Mouse (Mus musculus): ENCODE data around the gene Cmtm7. TPM values are rescaled to one million over a fixed set of nuclear protein-coding genes. Genes with fewer than 3 reads are reported as not detected.
"Not testable (repeated sequence)": the region's sequence is repeated elsewhere in the genome, so short reads cannot be mapped to it uniquely, and the experiment has no call there.

Cmtm7 gene
- total RNA-seq, 2 experiments from 2014 or later, result 3.9 to 5.5 TPM

- H3K27ac ChIP-seq, result no peak overlapping the region
- no peak for DNase-seq
- no peak overlapping the region for H3K4me3 ChIP-seq
- intact Hi-C loops (cut with DNase I), result loop anchor here (5.0 kb wide), 2 partner anchors 46 to 66 kb away; no protein-coding TSS in a partner anchor
- TF ChIP-seq CTCF (IDR thresholded peaks at IDR 0.05), result peak; percentile 36
These were observed 30.1 kb downstream of the Cmtm7 start for GRCm38 (mm10) chr9:114751582-114751981.

- Histone ChIP-seq H3K27ac (no peak overlapping the region), H3K4me3 (no peak overlapping the region)
- no peak for DNase-seq
- intact Hi-C loops (cut with DNase I), result no loop called here
- TF ChIP-seq CTCF (IDR thresholded peaks at IDR 0.05), result no peak
These were observed 34.2 kb downstream of the Cmtm7 start for GRCm38 (mm10) chr9:114747466-114747865.

- intact Hi-C loops (cut with DNase I), result no loop called here
- TF ChIP-seq CTCF (IDR thresholded peaks at IDR 0.05), result no peak
- Histone ChIP-seq H3K27ac (no peak overlapping the region), H3K4me3 (no peak overlapping the region)
- no peak for DNase-seq
These were observed 34.6 kb downstream of the Cmtm7 start for GRCm38 (mm10) chr9:114747012-114747411.

DNA sequence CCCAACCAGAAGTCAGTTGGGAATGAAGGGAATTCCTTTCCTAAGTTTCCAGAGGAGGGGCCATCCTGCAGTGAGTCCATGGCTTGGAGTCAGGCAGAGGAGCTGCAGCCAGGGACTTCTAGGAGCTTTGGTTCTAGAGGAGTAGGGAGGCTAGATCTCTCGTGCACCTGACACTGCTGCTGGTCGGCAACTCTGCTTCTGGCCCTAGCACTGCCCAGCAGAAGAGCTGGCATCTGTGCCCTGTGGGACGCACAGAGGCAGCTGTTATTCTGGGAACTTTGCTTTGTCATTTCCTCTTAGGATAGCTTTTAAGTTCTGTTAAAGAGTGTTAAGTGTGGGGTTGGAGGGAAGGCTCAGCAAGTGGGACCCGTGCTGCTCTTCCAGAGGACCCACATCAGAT, 36.0 kb downstream of the Cmtm7 start:
- peak; percentile 27 for DNase-seq
- no peak for TF ChIP-seq CTCF (IDR thresholded peaks at IDR 0.05)
- intact Hi-C loops (cut with DNase I), result no loop called here
- Histone ChIP-seq H3K4me3 (no peak overlapping the region), H3K27ac (no peak overlapping the region)

DNA sequence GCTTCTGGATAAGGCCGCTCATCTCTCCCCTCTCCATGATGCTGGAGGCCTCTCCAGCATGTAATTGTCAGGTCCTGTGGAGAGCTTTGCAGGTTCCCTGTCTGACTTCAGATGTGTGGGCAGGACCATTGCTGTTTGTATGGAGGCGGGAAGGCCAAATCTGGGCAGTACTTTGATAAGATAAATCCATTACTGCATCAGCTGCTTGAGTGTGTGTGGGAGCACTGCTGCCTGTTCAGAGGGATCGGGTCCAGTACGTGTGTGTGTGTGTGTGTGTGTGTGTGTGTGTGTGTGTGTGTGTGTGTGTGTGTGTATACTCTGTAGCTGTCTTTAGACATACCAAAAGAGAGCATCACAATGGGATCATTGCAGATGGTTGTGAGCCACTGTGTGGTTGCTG, 36.5 kb downstream of the Cmtm7 start:
- intact Hi-C loops (cut with DNase I), result no loop called here
- no peak for TF ChIP-seq CTCF (IDR thresholded peaks at IDR 0.05)
- H3K4me3 ChIP-seq, result no peak overlapping the region
- no peak for DNase-seq
- no peak overlapping the region for H3K27ac ChIP-seq

DNA sequence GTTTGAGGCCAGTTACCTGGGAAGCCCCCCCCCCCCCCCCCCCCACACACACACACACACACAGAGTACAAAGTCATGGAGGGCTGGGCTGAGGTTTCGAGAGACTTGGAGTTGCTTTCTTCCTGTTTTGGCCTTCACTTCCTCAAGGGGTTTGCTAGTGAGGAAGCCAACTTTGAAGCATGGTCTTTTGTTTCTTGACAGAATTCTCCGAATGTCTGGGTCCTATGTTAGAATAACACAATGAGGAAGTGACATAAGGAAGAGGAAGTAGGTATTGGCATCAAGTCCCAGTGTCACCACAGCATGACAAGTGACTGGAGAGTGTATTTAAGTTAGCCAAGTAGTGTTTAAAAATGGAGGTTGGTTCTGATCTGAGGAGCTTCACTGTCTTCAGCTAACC, 38.9 kb downstream of the Cmtm7 start:
- H3K27ac ChIP-seq, result no peak overlapping the region
- TF ChIP-seq CTCF (IDR thresholded peaks at IDR 0.05), result no peak
- no peak overlapping the region for H3K4me3 ChIP-seq
- intact Hi-C loops (cut with DNase I), result no loop called here
- DNase-seq, result no peak

GRCm38 (mm10) chr9:114740336-114740735, 41.3 kb downstream of the Cmtm7 start:
- Histone ChIP-seq H3K4me3 (no peak overlapping the region), H3K27ac (no peak overlapping the region; the same call in 1 of the 2 replicates)
- no peak for TF ChIP-seq CTCF (IDR thresholded peaks at IDR 0.05)
- DNase-seq, result no peak
- intact Hi-C loops (cut with DNase I), result no loop called here

- intact Hi-C loops (cut with DNase I), result no loop called here
- DNase-seq, result peak; percentile 39
- TF ChIP-seq CTCF (IDR thresholded peaks at IDR 0.05), result no peak
- H3K4me3 ChIP-seq, result no peak overlapping the region
- H3K27ac ChIP-seq, result peak overlapping the region; percentile 46; the same call in 1 of the 2 replicates
These were observed 45.2 kb downstream of the Cmtm7 start for GRCm38 (mm10) chr9:114736442-114736841.

- TF ChIP-seq CTCF (IDR thresholded peaks at IDR 0.05), result no peak
- Histone ChIP-seq H3K4me3 (no peak overlapping the region), H3K27ac (no peak overlapping the region)
- DNase-seq, result no peak
- intact Hi-C loops (cut with DNase I), result loop anchor here (5.0 kb wide), 1 partner anchor 46 kb away; the partner anchor contains the start of gene Dync1li1
These were observed 48.4 kb downstream of the Cmtm7 start for GRCm38 (mm10) chr9:114733238-114733637.

- H3K27ac ChIP-seq, result peak overlapping the region; percentile 95
These were observed 49.6 kb downstream of the Cmtm7 start for GRCm38 (mm10) chr9:114731871-114732682.

DNA sequence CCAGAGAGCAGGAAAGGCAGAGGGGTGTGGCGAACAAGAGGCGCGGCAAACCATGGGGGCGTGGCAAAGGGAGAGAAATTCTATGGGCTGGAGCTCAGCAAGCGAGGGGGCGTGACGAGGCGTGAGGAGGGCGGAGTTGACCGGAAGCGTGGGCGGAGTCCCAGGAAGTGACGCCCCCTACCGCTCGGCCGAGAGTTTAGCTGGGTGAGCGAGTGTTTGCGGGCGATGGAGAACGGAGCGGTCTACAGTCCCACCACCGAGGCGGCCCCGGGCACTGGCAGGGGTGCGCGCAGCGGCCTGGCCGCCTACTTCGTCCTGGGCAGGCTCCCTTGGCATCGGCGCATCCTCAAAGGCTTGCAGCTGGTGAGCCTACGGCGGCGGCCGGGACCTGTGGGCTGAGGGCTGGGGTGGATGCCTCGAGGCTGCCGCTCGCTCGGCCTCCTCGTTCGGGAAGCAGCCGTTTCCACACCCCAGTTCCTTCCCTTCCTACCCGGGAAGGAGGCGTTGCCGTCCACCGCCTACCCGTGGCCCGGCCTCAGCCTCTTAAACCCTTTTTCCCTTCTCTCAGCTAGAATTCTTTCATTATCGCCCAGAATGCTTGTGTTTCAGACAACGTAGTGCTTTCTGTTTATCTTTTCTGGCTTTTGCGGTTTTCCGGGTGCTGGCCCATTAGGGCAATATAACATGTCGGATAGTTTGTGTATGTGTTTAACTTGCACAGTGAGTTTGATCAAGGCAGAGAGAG, 50.5 kb downstream of the Cmtm7 start, which contains the start of gene Cmtm6:
TSS of gene Cmtm6 (plus strand) at position 106 of the 745 bp plus-strand sequence.
- peak within 1 kb of the TSS; percentile 95 for H3K27ac ChIP-seq
- intact Hi-C loops (cut with DNase I), result loop anchor here (5.0 kb wide), 1 partner anchor 44 kb away; the partner anchor contains the start of gene Dync1li1
- H3K4me3 ChIP-seq, result peak within 1 kb of the TSS; percentile 90
- peak; percentile 98 for DNase-seq
- TF ChIP-seq CTCF (IDR thresholded peaks at IDR 0.05), result peak; percentile 58

More at GRCm38 (mm10) chr9:114731871-114732682, 49.6 kb downstream of the Cmtm7 start:
- peak overlapping the region; percentile 90 for H3K4me3 ChIP-seq
- intact Hi-C loops (cut with DNase I), result loop anchor here (5.0 kb wide), 1 partner anchor 45 kb away; the partner anchor contains the start of gene Dync1li1
- DNase-seq, result no peak
- no peak for TF ChIP-seq CTCF (IDR thresholded peaks at IDR 0.05)

- Histone ChIP-seq H3K27ac (peak overlapping the region; percentile 95), H3K4me3 (peak overlapping the region; percentile 90)
- TF ChIP-seq CTCF (IDR thresholded peaks at IDR 0.05), result no peak
- intact Hi-C loops (cut with DNase I), result loop anchor here (5.0 kb wide), 1 partner anchor 43 kb away; the partner anchor contains the start of gene Dync1li1
- no peak for DNase-seq
These were observed 51.5 kb downstream of the Cmtm7 start for GRCm38 (mm10) chr9:114729911-114730805.

- intact Hi-C loops (cut with DNase I); DNase-seq; H3K27ac ChIP-seq; H3K4me3 ChIP-seq: not testable (repeated sequence)
These were observed 53.2 kb downstream of the Cmtm7 start for GRCm38 (mm10) chr9:114728432-114728831.

Data from gastrocnemius, adult 2 months (tissue).